Mouse (Mus musculus) heart, embryonic 12.5 days (tissue): ENCODE measurements around the gene Kiss1. TPM values are rescaled to one million over a fixed set of nuclear protein-coding genes. Genes with fewer than 3 reads are reported as not detected.
A peak's percentile ranks its signal among the peaks of the same experiment; 100 is the strongest.

ENCODE experiments used
- ATAC-seq: fragments of 200-750 bp; cut with Nextera tagmentation; 2 replicates; pipeline ENCODE4 v1.8.0; 2017; ENCODE audit warnings: moderate TSS enrichment, moderate library complexity; ENCODE audit not compliant: insufficient number of reproducible peaks, low FRiP score
- H3K27ac ChIP-seq: fragments of 300-500 bp; sonication (generic); 2 replicates; pipeline ENCODE4 v1.5.1; 2016; ENCODE audit warnings: mild to moderate bottlenecking, moderate library complexity; ENCODE audit not compliant: poor library complexity, severe bottlenecking
- H3K27me3 ChIP-seq: fragments of 300-500 bp; sonication (generic); replicated peaks from 2 replicates; pipeline ENCODE4 v1.6.1; 2016; ENCODE audit warnings: mild to moderate bottlenecking, moderate library complexity
- H3K36me3 ChIP-seq: fragments of 300-500 bp; sonication (generic); 2 replicates; pipeline ENCODE4 v1.6.1; 2016; ENCODE audit warnings: mild to moderate bottlenecking, moderate library complexity
- H3K4me1 ChIP-seq: fragments of 300-500 bp; sonication (generic); replicated peaks from 2 replicates; pipeline ENCODE4 v1.6.1; 2016; ENCODE audit warnings: mild to moderate bottlenecking
- H3K4me2 ChIP-seq: fragments of 300-500 bp; sonication (generic); 2 replicates; pipeline ENCODE4 v1.6.1; 2016; ENCODE audit warnings: mild to moderate bottlenecking, moderate library complexity
- H3K4me3 ChIP-seq: fragments of 300-500 bp; sonication (generic); 2 replicates; pipeline ENCODE4 v1.5.1; 2016; ENCODE audit warnings: mild to moderate bottlenecking
- H3K9ac ChIP-seq: fragments of 300-500 bp; sonication (generic); 2 replicates; pipeline ENCODE4 v1.6.1; 2016; ENCODE audit warnings: mild to moderate bottlenecking, moderate library complexity
- H3K9me3 ChIP-seq: fragments of 300-500 bp; sonication (generic); replicated peaks from 2 replicates; pipeline ENCODE4 v1.6.1; 2016; ENCODE audit warnings: mild to moderate bottlenecking, moderate library complexity
- WGBS: fragments of 180-500 bp; shearing (Covaris S2); methylation state at CpG from one replicate; pipeline ENCODE4 v1.1.7; 2016; 5-methylcytosine and 5-hydroxymethylcytosine counted together
- polyA plus RNA-seq: library from polyadenylated mRNA; unstranded; fragments of >200 nt; fragmentation: Nextera tagmentation; extraction: Ambion mirVana; gene quantifications from 2 replicates; pipeline ENCODE4 v1.2.1, GENCODE M21; 2016

Kiss1 gene
- polyA plus RNA-seq, 1 experiment from 2014 or later: not detected

DNA sequence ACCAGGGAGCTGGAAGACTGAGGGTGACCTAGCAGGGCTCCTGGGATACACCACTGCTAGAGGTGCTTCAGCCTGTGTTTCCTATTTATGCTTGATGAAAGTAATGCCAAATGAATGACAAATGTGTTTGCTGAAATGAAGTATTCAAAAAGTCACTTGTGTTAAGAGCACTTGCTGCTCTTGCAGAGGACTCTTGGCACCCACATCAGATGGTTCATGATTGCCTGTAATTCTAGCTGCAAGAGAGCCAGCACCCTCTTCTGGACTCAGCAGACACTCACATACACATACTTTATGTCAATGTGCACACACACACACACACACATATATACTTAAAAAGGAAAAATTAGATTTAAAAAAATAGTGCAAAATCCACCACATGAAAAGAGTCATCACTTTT is 29.1 kb upstream of the Kiss1 start:
- no peak for ATAC-seq
- Histone ChIP-seq H3K4me3 (no peak overlapping the region), H3K4me1 (peaks cover 20% of the 10 kb centered on the region), H3K36me3 (peaks cover 54% of the 10 kb centered on the region), H3K9me3 (no peaks in the 10 kb centered on the region), H3K9ac (no peak overlapping the region), H3K27me3 (no peaks in the 10 kb centered on the region), H3K4me2 (no peak overlapping the region), H3K27ac (no peak overlapping the region)

DNA sequence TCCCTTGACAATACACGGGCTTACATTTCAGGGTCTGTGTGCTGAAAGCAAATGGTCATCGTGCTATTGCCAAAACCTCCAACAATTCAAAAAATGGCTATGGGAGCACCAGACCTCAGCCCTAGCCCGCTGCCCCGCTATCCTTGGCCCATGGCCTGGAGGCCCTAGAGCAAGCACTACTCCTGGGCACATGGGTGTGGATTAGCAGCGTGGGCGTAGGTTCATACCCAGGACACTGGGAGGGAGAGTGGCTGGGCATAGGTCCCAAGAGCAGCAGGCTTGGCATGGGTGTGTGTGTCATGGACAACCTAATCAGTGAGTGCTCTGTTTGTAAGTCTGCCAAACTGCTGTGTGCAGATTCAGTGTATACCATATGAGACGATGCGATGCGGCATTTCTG is 25.3 kb upstream of the Kiss1 start:
- no peak for ATAC-seq

DNA sequence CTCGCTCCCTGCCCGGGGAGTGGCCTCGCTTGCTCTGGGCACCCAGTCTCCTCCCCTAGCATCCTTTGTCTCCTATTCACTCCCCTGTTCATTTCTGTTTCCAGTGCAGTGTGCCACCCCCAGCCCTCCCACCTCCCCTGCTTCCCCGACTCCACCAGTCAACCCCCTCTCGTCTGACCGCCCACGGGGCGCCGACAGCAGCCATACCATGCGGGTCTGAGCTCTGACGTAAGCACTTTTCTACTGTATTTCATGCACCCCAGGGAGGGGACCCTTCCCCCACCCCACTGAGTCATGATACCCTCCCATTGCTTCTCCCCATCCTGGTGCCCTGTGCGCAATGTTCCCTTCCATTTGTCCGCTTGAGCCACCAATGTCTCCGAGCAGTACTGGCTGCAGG is 22.9 kb upstream of the Kiss1 start:
- Histone ChIP-seq H3K9me3 (no peaks in the 10 kb centered on the region), H3K4me1 (peaks cover 49% of the 10 kb centered on the region), H3K4me2 (no peak overlapping the region), H3K36me3 (peaks cover 38% of the 10 kb centered on the region), H3K4me3 (no peak overlapping the region), H3K9ac (no peak overlapping the region; the same call in 1 of the 2 replicates), H3K27ac (no peak overlapping the region), H3K27me3 (no peaks in the 10 kb centered on the region)
- WGBS: 55% methylated on average over 14 of the region's 14 CpGs
- no peak for ATAC-seq

More for the DNA sequence above, 25.3 kb upstream of the Kiss1 start:
- H3K4me3 ChIP-seq: no peak overlapping the region
- H3K36me3 ChIP-seq: peaks cover 56% of the 10 kb centered on the region
- H3K4me2 ChIP-seq: no peak overlapping the region
- H3K27ac ChIP-seq: no peak overlapping the region
- no peaks in the 10 kb centered on the region for H3K9me3 ChIP-seq
- no peaks in the 10 kb centered on the region for H3K27me3 ChIP-seq
- no peak overlapping the region for H3K9ac ChIP-seq
- H3K4me1 ChIP-seq: peaks cover 30% of the 10 kb centered on the region
- WGBS: 87% methylated on average over 9 of the region's 9 CpGs

DNA sequence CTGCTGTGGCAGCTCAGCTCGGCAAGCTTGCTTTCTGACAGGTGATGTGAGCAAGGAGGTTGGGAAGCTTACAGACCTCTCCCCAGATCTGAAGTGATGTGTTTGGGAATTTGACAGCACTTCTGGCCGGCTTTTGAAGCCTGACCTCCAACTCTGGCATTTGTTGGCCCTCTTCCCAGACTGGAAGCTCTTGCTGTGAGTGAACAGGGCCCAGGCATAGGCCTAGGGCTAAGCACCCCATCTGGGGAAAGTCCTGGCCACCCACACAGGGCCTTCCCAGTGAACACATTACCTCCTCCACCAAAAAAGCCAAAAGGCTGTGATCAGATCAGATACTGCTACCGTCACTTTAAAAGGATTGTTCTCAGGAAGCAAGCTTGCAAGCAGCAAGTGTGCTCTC is 19.1 kb upstream of the Kiss1 start:
- Histone ChIP-seq H3K4me1 (peaks cover 35% of the 10 kb centered on the region), H3K4me3 (no peak overlapping the region), H3K4me2 (no peak overlapping the region), H3K9ac (no peak overlapping the region), H3K9me3 (no peaks in the 10 kb centered on the region), H3K27ac (peak overlapping the region; percentile 88), H3K27me3 (no peaks in the 10 kb centered on the region), H3K36me3 (peaks cover 16% of the 10 kb centered on the region; the same call in 1 of the 2 replicates)
- peak; percentile 53 for ATAC-seq
- WGBS: 6% methylated on average over 3 of the region's 3 CpGs

DNA sequence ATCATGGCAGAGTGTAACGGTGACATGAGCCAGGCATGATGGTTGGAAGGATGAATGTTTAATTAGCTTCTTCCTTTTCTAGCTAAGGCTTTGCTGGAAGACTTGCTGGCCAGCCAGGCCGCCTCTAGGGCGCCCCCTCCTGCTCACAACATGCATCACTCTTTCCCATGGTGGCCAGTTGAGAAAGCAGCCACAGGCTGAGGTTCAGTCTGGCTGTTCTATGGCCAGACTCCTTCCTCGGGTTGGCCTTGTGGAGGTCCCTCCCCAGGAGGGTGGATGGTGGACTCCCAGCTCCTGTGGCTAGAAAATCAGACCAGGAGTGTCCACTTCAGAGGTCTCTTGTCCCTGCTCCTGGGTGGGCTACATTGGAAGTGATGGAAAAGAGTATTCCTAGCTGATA is 14.8 kb upstream of the Kiss1 start:
- no peak for ATAC-seq
- H3K9ac ChIP-seq: no peak overlapping the region
- H3K4me1 ChIP-seq: peaks cover 24% of the 10 kb centered on the region
- 17% methylated on average over 4 of the region's 4 CpGs for WGBS
- H3K27me3 ChIP-seq: no peaks in the 10 kb centered on the region
- H3K27ac ChIP-seq: no peak overlapping the region
- no peak overlapping the region for H3K4me2 ChIP-seq
- H3K9me3 ChIP-seq: no peaks in the 10 kb centered on the region
- H3K4me3 ChIP-seq: no peak overlapping the region
- H3K36me3 ChIP-seq: no peaks in the 10 kb centered on the region

DNA sequence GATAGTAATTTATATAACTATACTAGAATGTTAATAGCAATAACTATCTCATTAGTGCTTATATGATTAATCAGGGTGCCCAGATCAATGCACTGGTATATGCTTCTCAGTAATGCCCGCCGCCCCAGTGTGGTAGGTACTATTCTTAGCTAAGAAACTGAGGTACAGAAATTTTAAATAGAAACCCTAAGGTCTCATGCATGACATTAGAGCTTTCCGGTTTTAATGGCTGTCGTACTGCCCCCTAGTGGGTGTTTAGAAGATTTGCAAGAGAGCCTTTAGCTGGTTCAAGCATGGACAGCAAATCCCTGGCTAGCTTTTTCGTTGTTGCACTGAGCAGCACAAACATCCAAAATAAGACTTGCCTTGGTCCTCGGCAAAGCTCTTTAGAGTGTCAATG is 14.4 kb upstream of the Kiss1 start:
- H3K4me1 ChIP-seq: peaks cover 24% of the 10 kb centered on the region
- no peaks in the 10 kb centered on the region for H3K27me3 ChIP-seq
- H3K36me3 ChIP-seq: no peaks in the 10 kb centered on the region
- no peak overlapping the region for H3K27ac ChIP-seq
- H3K9ac ChIP-seq: no peak overlapping the region
- no peaks in the 10 kb centered on the region for H3K9me3 ChIP-seq
- 12% methylated on average over 6 of the region's 6 CpGs for WGBS
- no peak for ATAC-seq
- no peak overlapping the region for H3K4me2 ChIP-seq
- no peak overlapping the region for H3K4me3 ChIP-seq

DNA sequence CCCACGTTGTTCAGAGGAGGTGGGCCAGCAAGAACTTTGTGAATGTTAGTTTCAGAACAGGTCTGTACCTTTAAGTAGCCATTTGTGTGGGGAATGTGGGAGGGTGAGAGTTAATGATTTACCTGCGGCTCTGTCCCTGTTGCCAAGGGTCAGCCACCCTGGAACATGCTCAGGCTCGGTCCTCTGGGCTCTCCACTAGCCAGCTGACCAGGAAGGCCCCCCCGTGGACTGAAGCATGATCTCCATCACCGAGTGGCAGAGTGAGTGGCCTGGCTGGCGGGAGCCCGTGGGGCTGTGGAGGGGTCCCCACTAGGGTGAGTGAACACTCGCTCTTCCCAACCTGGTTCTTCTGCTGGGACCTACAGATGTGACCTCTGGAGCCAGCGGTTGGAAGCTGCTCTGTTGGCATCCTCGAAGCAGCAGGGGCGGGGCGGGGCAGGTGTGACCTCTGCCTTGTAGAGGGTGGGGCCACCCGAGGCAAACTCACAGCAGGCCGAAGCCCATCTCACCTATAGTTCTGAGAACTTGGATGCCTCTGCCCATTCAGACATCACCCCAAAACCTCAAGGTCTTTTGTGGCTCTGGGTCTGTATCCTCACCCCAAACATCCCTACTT is 11.9 kb upstream of the Kiss1 start, which contains the start of gene Golt1a:
Gene Golt1a, plus strand, starts transcription at position 149 of the 616 bp plus-strand sequence.
- H3K9ac ChIP-seq: no peak within 1 kb of the TSS
- peaks cover 18% of the 10 kb centered on the region for H3K4me1 ChIP-seq
- WGBS: 60% methylated on average over 14 of the region's 14 CpGs
- no peaks in the 10 kb centered on the region for H3K9me3 ChIP-seq
- H3K27me3 ChIP-seq: no peaks in the 10 kb centered on the region
- H3K36me3 ChIP-seq: no peaks in the 10 kb centered on the region
- H3K27ac ChIP-seq: no peak within 1 kb of the TSS
- ATAC-seq: peak; percentile 24; the same call in 1 of the 2 replicates
- H3K4me2 ChIP-seq: no peak within 1 kb of the TSS
- no peak within 1 kb of the TSS for H3K4me3 ChIP-seq

DNA sequence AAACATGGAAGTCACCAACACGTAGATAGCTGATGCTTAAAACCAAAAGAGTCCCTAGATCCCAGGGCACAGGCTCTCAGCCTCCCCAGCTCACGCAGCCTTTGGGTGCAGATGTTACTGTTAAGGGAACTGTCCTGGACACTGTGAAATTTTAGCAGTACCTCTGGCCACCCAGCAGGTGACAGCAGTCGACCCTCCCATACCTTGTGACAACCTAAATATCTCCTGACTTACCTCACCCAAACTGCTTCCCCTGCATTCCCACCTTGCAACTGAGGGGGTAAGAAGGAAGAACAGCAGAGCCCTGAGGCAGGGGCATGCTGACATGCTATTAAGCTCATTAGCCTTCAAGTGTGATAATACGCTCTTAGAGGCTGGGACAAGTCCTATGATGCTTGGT is 10.4 kb upstream of the Kiss1 start:
- Histone ChIP-seq H3K4me1 (peaks cover 18% of the 10 kb centered on the region), H3K9me3 (no peaks in the 10 kb centered on the region), H3K27ac (no peak overlapping the region), H3K36me3 (no peaks in the 10 kb centered on the region), H3K4me2 (no peak overlapping the region), H3K4me3 (no peak overlapping the region), H3K27me3 (no peaks in the 10 kb centered on the region), H3K9ac (no peak overlapping the region)
- no peak for ATAC-seq
- 57% methylated on average over 4 of the region's 4 CpGs for WGBS

DNA sequence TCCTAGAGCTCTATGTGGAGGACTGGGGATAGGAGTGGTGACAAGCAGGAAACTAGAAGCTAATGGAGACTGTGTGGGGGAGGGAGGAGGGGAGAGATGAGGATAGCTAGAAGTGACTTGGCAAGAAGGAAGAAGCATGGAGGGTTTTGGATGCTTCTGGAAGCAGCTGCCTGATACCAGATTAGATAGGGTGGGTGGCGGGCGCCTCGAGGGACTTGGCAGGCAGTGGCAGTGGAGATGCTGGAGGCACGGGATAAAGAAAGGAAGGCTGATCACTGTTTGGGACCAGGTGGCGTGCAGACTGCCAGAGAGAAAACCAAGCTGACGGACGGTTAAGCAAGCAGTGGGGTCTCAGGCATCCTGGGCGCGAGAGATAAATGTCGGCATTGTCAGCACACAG is 9.7 kb upstream of the Kiss1 start:
- H3K27ac ChIP-seq: no peak overlapping the region
- no peak for ATAC-seq
- peak overlapping the region; percentile 11; the same call in 1 of the 2 replicates for H3K9ac ChIP-seq
- H3K36me3 ChIP-seq: no peaks in the 10 kb centered on the region
- no peaks in the 10 kb centered on the region for H3K27me3 ChIP-seq
- 7% methylated on average over 10 of the region's 10 CpGs for whole genome bisulfite sequencing
- H3K4me3 ChIP-seq: no peak overlapping the region
- H3K4me1 ChIP-seq: peaks cover 16% of the 10 kb centered on the region
- H3K4me2 ChIP-seq: peak overlapping the region; percentile 39
- H3K9me3 ChIP-seq: no peaks in the 10 kb centered on the region

DNA sequence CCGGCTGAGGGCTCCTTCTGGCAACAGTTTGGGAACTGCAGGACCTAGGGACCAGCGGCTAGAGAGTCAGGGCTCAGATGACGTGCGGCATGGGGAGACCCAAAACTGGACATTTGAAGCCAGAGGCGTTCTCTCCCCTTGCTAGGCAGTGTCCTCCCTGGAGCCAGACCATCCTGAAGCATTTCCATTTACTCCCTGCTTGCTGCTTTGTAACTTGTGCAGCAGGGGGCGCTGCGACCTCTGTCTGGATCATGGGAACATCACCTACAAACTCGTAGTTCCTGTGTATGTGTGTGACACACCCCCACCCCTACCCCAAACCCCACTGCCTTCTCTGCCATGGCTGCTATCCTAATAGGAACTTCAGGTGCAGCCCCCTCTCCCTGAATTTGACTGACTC is 7.3 kb upstream of the Kiss1 start:
- WGBS: 22% methylated on average over 8 of the region's 8 CpGs
- Histone ChIP-seq H3K9ac (no peak overlapping the region), H3K9me3 (no peaks in the 10 kb centered on the region; the same call in 1 of the 2 replicates), H3K27ac (no peak overlapping the region), H3K27me3 (no peaks in the 10 kb centered on the region), H3K4me3 (no peak overlapping the region), H3K4me1 (peaks cover 15% of the 10 kb centered on the region), H3K36me3 (no peaks in the 10 kb centered on the region), H3K4me2 (no peak overlapping the region)
- no peak for ATAC-seq

DNA sequence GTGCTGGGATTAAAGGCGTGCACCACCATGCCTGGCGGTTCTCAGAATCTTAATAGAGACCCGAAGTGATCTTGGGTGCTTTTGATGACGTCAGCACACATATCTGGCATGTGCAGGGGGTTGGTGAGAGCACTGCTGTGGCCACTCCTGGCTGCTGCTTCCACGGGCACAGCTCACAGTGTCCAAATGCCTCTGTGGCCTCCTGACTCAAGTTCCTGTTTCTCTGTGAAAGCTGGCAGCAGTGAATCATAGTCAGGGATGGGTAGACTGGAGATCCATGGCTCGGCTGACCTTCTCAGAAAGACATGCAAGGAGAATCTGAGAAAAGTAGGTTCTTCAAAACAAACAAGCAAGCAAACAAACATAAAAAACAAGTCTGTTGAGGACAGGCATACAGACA is 5.9 kb upstream of the Kiss1 start:
- 71% methylated on average over 6 of the region's 6 CpGs for WGBS
- Histone ChIP-seq H3K9ac (no peak overlapping the region), H3K27ac (no peak overlapping the region), H3K9me3 (no peaks in the 10 kb centered on the region; the same call in 1 of the 2 replicates), H3K4me3 (no peak overlapping the region), H3K36me3 (no peaks in the 10 kb centered on the region), H3K4me1 (peaks cover 15% of the 10 kb centered on the region), H3K27me3 (no peaks in the 10 kb centered on the region), H3K4me2 (no peak overlapping the region)
- ATAC-seq: no peak

DNA sequence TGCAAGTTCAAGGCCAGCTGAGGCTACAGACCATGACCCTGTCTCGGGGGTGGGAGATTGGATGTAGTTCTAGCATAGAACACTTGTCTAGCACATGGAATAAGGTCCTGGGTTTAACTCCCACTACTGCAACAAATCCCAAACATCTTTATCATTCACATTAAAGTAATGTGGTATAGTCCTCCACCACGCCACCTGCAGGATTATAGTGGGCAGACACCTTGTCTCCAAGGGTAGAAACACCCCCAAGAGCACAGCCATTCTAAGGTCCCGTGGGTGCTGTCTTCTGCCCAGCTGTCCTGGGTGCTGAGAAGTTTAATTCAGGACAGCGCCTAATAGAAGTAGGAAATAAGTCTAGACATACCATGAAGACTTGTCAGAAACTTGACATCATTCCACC is 5.1 kb upstream of the Kiss1 start:
- no peak overlapping the region for H3K4me3 ChIP-seq
- no peaks in the 10 kb centered on the region for H3K36me3 ChIP-seq
- 76% methylated on average over 4 of the region's 4 CpGs for whole genome bisulfite sequencing
- no peak for ATAC-seq
- no peak overlapping the region for H3K27ac ChIP-seq
- H3K4me2 ChIP-seq: no peak overlapping the region
- no peaks in the 10 kb centered on the region for H3K27me3 ChIP-seq
- H3K9ac ChIP-seq: no peak overlapping the region
- H3K9me3 ChIP-seq: no peaks in the 10 kb centered on the region; the same call in 1 of the 2 replicates
- H3K4me1 ChIP-seq: peaks cover 13% of the 10 kb centered on the region
